Mouse (Mus musculus): ENCODE data around the gene Met. TPM values are rescaled to one million over a fixed set of nuclear protein-coding genes. Genes with fewer than 3 reads are reported as not detected.

The Met gene
- polyA plus RNA-seq, 1 experiment: 13.0 TPM

GRCm38 (mm10) chr6:17505530-17505929, 41.9 kb downstream of the Met start:
- H3K36me3 ChIP-seq (ENCODE audit: control insufficient read depth, insufficient read depth, low read length, poor library complexity, severe bottlenecking): no peaks in the 10 kb centered on the region
- H3K9me3 ChIP-seq (replicated peaks; ENCODE audit: control insufficient read depth, insufficient read depth, low read length, poor library complexity, severe bottlenecking): no peaks in the 10 kb centered on the region
- H3K27ac ChIP-seq (ENCODE audit: insufficient read depth, low read length): no peak overlapping the region
- no peak overlapping the region for H3K9ac ChIP-seq (ENCODE audit: low read depth, poor library complexity, severe bottlenecking)
- TF ChIP-seq EP300 (IDR thresholded peaks at IDR 0.05; ENCODE audit: insufficient read depth, low read depth, low read length) (no peak), POLR2A (IDR thresholded peaks at IDR 0.05; ENCODE audit: insufficient read depth, low read length) (no peak), CTCF (IDR thresholded peaks at IDR 0.05; ENCODE audit: low read depth, low read length) (no peak)
- no peak overlapping the region for H3K4me3 ChIP-seq (ENCODE audit: low read depth, low read length)
- no peaks in the 10 kb centered on the region for H3K4me1 ChIP-seq (ENCODE audit: control insufficient read depth, insufficient read depth, low read length)
- no peaks in the 10 kb centered on the region for H3K27me3 ChIP-seq (ENCODE audit: control insufficient read depth, insufficient read depth, low read length, poor library complexity, severe bottlenecking)

- H3K36me3 ChIP-seq (ENCODE audit: control insufficient read depth, insufficient read depth, low read length, poor library complexity, severe bottlenecking): no peaks in the 10 kb centered on the region
- H3K27ac ChIP-seq (ENCODE audit: insufficient read depth, low read length): no peak overlapping the region
- H3K4me1 ChIP-seq (ENCODE audit: control insufficient read depth, insufficient read depth, low read length): no peaks in the 10 kb centered on the region
- H3K9me3 ChIP-seq (replicated peaks; ENCODE audit: control insufficient read depth, insufficient read depth, low read length, poor library complexity, severe bottlenecking): no peaks in the 10 kb centered on the region
- H3K27me3 ChIP-seq (ENCODE audit: control insufficient read depth, insufficient read depth, low read length, poor library complexity, severe bottlenecking): no peaks in the 10 kb centered on the region
- TF ChIP-seq EP300 (IDR thresholded peaks at IDR 0.05; ENCODE audit: insufficient read depth, low read depth, low read length): no peak
- TF ChIP-seq CTCF (IDR thresholded peaks at IDR 0.05; ENCODE audit: low read depth, low read length): no peak
- no peak for TF ChIP-seq POLR2A (IDR thresholded peaks at IDR 0.05; ENCODE audit: insufficient read depth, low read length)
- H3K9ac ChIP-seq (ENCODE audit: low read depth, poor library complexity, severe bottlenecking): no peak overlapping the region
- no peak overlapping the region for H3K4me3 ChIP-seq (ENCODE audit: low read depth, low read length)
These were observed 43.2 kb downstream of the Met start for GRCm38 (mm10) chr6:17506831-17507230.

- no peak overlapping the region for H3K9ac ChIP-seq (ENCODE audit: low read depth, poor library complexity, severe bottlenecking)
- H3K4me1 ChIP-seq (ENCODE audit: control insufficient read depth, insufficient read depth, low read length): no peaks in the 10 kb centered on the region
- no peaks in the 10 kb centered on the region for H3K36me3 ChIP-seq (ENCODE audit: control insufficient read depth, insufficient read depth, low read length, poor library complexity, severe bottlenecking)
- no peak overlapping the region for H3K27ac ChIP-seq (ENCODE audit: insufficient read depth, low read length)
- no peaks in the 10 kb centered on the region for H3K27me3 ChIP-seq (ENCODE audit: control insufficient read depth, insufficient read depth, low read length, poor library complexity, severe bottlenecking)
- H3K4me3 ChIP-seq (ENCODE audit: low read depth, low read length): no peak overlapping the region
- no peaks in the 10 kb centered on the region for H3K9me3 ChIP-seq (replicated peaks; ENCODE audit: control insufficient read depth, insufficient read depth, low read length, poor library complexity, severe bottlenecking)
- TF ChIP-seq POLR2A (IDR thresholded peaks at IDR 0.05; ENCODE audit: insufficient read depth, low read length) (no peak), CTCF (IDR thresholded peaks at IDR 0.05; ENCODE audit: low read depth, low read length) (no peak), EP300 (IDR thresholded peaks at IDR 0.05; ENCODE audit: insufficient read depth, low read depth, low read length) (no peak)
These were observed 44.6 kb downstream of the Met start for GRCm38 (mm10) chr6:17508184-17508583.

- Histone ChIP-seq H3K9me3 (replicated peaks; ENCODE audit: control insufficient read depth, insufficient read depth, low read length, poor library complexity, severe bottlenecking) (no peaks in the 10 kb centered on the region), H3K36me3 (ENCODE audit: control insufficient read depth, insufficient read depth, low read length, poor library complexity, severe bottlenecking) (no peaks in the 10 kb centered on the region), H3K4me1 (ENCODE audit: control insufficient read depth, insufficient read depth, low read length) (no peaks in the 10 kb centered on the region), H3K27ac (ENCODE audit: insufficient read depth, low read length) (no peak overlapping the region), H3K27me3 (ENCODE audit: control insufficient read depth, insufficient read depth, low read length, poor library complexity, severe bottlenecking) (no peaks in the 10 kb centered on the region), H3K4me3 (ENCODE audit: low read depth, low read length) (no peak overlapping the region), H3K9ac (ENCODE audit: low read depth, poor library complexity, severe bottlenecking) (no peak overlapping the region)
- TF ChIP-seq POLR2A (IDR thresholded peaks at IDR 0.05; ENCODE audit: insufficient read depth, low read length) (no peak), EP300 (IDR thresholded peaks at IDR 0.05; ENCODE audit: insufficient read depth, low read depth, low read length) (no peak), CTCF (IDR thresholded peaks at IDR 0.05; ENCODE audit: low read depth, low read length) (no peak)
These were observed 45.2 kb downstream of the Met start for GRCm38 (mm10) chr6:17508604-17509372.

- no peaks in the 10 kb centered on the region for H3K4me1 ChIP-seq (ENCODE audit: control insufficient read depth, insufficient read depth, low read length)
- no peaks in the 10 kb centered on the region for H3K36me3 ChIP-seq (ENCODE audit: control insufficient read depth, insufficient read depth, low read length, poor library complexity, severe bottlenecking)
- no peak overlapping the region for H3K4me3 ChIP-seq (ENCODE audit: low read depth, low read length)
- no peak overlapping the region for H3K9ac ChIP-seq (ENCODE audit: low read depth, poor library complexity, severe bottlenecking)
- no peaks in the 10 kb centered on the region for H3K9me3 ChIP-seq (replicated peaks; ENCODE audit: control insufficient read depth, insufficient read depth, low read length, poor library complexity, severe bottlenecking)
- no peaks in the 10 kb centered on the region for H3K27me3 ChIP-seq (ENCODE audit: control insufficient read depth, insufficient read depth, low read length, poor library complexity, severe bottlenecking)
- TF ChIP-seq POLR2A (IDR thresholded peaks at IDR 0.05; ENCODE audit: insufficient read depth, low read length) (no peak), EP300 (IDR thresholded peaks at IDR 0.05; ENCODE audit: insufficient read depth, low read depth, low read length) (no peak), CTCF (IDR thresholded peaks at IDR 0.05; ENCODE audit: low read depth, low read length) (no peak)
- no peak overlapping the region for H3K27ac ChIP-seq (ENCODE audit: insufficient read depth, low read length)
These were observed 49.8 kb downstream of the Met start for GRCm38 (mm10) chr6:17513381-17513780.

GRCm38 (mm10) chr6:17515775-17516460, 52.3 kb downstream of the Met start:
- Histone ChIP-seq H3K4me3 (ENCODE audit: low read depth, low read length) (no peak overlapping the region), H3K4me1 (ENCODE audit: control insufficient read depth, insufficient read depth, low read length) (no peaks in the 10 kb centered on the region), H3K9me3 (replicated peaks; ENCODE audit: control insufficient read depth, insufficient read depth, low read length, poor library complexity, severe bottlenecking) (no peaks in the 10 kb centered on the region), H3K9ac (ENCODE audit: low read depth, poor library complexity, severe bottlenecking) (no peak overlapping the region), H3K36me3 (ENCODE audit: control insufficient read depth, insufficient read depth, low read length, poor library complexity, severe bottlenecking) (no peaks in the 10 kb centered on the region), H3K27ac (ENCODE audit: insufficient read depth, low read length) (no peak overlapping the region), H3K27me3 (ENCODE audit: control insufficient read depth, insufficient read depth, low read length, poor library complexity, severe bottlenecking) (no peaks in the 10 kb centered on the region)
- TF ChIP-seq CTCF (IDR thresholded peaks at IDR 0.05; ENCODE audit: low read depth, low read length): no peak
- no peak for TF ChIP-seq POLR2A (IDR thresholded peaks at IDR 0.05; ENCODE audit: insufficient read depth, low read length)
- no peak for TF ChIP-seq EP300 (IDR thresholded peaks at IDR 0.05; ENCODE audit: insufficient read depth, low read depth, low read length)

Data from ES-Bruce4 (cell line).